Mouse (Mus musculus) hindbrain, postnatal 0 days (tissue): Measurements from ENCODE around the gene Olfr446. TPM values are rescaled to one million over a fixed set of nuclear protein-coding genes. Genes with fewer than 3 reads are reported as not detected.

ENCODE experiments used
- ATAC-seq: fragments of 200-750 bp; cut with Nextera tagmentation; 2 replicates; pipeline ENCODE4 v1.8.0; 2017; ENCODE audit warnings: mild to moderate bottlenecking, moderate TSS enrichment, moderate library complexity
- DNase-seq: peaks from one replicate; pipeline ENCODE4 v3.0.0-alpha.2; 2015; ENCODE audit warnings: low spot score
- H3K27ac ChIP-seq: fragments of 300-500 bp; sonication (generic); 2 replicates; pipeline ENCODE4 v1.5.1; 2014; ENCODE audit warnings: mild to moderate bottlenecking
- H3K27me3 ChIP-seq: fragments of 300-500 bp; sonication (generic); 2 replicates; pipeline ENCODE4 v1.6.1; 2014; ENCODE audit warnings: low read length, mixed read lengths; ENCODE audit not compliant: insufficient read depth
- H3K36me3 ChIP-seq: fragments of 300-500 bp; sonication (generic); 2 replicates; pipeline ENCODE4 v1.6.1; 2014; ENCODE audit warnings: low read length, mixed read lengths; ENCODE audit not compliant: insufficient read depth
- H3K4me1 ChIP-seq: fragments of 300-500 bp; sonication (generic); 2 replicates; pipeline ENCODE4 v1.6.1; 2014; ENCODE audit warnings: antibody characterized with exemption, low read length, mixed read lengths; ENCODE audit not compliant: insufficient read depth
- H3K4me2 ChIP-seq: fragments of 300-500 bp; sonication (generic); 2 replicates; pipeline ENCODE4 v1.6.1; 2014; ENCODE audit warnings: low read depth, mild to moderate bottlenecking, low read length, moderate library complexity, mixed read lengths
- H3K4me3 ChIP-seq: fragments of 300-500 bp; sonication (generic); 2 replicates; pipeline ENCODE4 v1.5.1; 2014; ENCODE audit warnings: low read length
- H3K9ac ChIP-seq: fragments of 300-500 bp; sonication (generic); replicated peaks from 2 replicates; pipeline ENCODE4 v1.6.1; 2014; ENCODE audit warnings: mild to moderate bottlenecking, low read length, moderate library complexity, mixed read lengths
- H3K9me3 ChIP-seq: fragments of 300-500 bp; sonication (generic); 2 replicates; pipeline ENCODE4 v1.6.1; 2016; ENCODE audit warnings: low read length, mixed read lengths
- CTCF ChIP-seq: IDR thresholded peaks from 2 replicates; pipeline ENCODE4 v1.5.1; 2016; ENCODE audit warnings: antibody characterized with exemption, control low read depth, low read depth
- WGBS: fragments of 180-500 bp; shearing (Covaris S2); extraction: QIAGEN DNeasy Blood & Tissue Kit; methylation state at CpG from one replicate; pipeline ENCODE4 v1.1.7; 2014; 5-methylcytosine and 5-hydroxymethylcytosine counted together
- polyA plus RNA-seq: library from polyadenylated mRNA; unstranded; fragments of >200 nt; fragmentation: Nextera tagmentation; extraction: Ambion mirVana; gene quantifications from 2 replicates; pipeline ENCODE4 v1.2.1, GENCODE M21; 2015
- total RNA-seq: library from RNA; depleted of rRNA; stranded (reverse); fragments of >200 nt; gene quantifications from 2 replicates; pipeline ENCODE4 v1.2.3, GENCODE M21; 2014; rRNA removed

The Olfr446 gene
- total RNA-seq (not detected in 2 replicates), polyA plus RNA-seq (not detected in 2 replicates)

GRCm38 (mm10) chr6:42921077-42921476 is at the start of gene Olfr446:
TSS of gene Olfr446 (plus strand) at chr6:42921377.
- 68% methylated on average over 2 of the region's 2 CpGs for WGBS
- no peaks in the 10 kb centered on the region for H3K27me3 ChIP-seq
- DNase-seq, result no peak
- no peaks in the 10 kb centered on the region for H3K36me3 ChIP-seq
- ATAC-seq, result no peak
- H3K9me3 ChIP-seq, result no peaks in the 10 kb centered on the region
- no peak within 1 kb of the TSS for H3K27ac ChIP-seq
- H3K4me1 ChIP-seq, result no peaks in the 10 kb centered on the region
- TF ChIP-seq CTCF, result no peak
- H3K4me3 ChIP-seq, result no peak within 1 kb of the TSS
- H3K4me2 ChIP-seq, result no peak within 1 kb of the TSS
- H3K9ac ChIP-seq, result no peak within 1 kb of the TSS

GRCm38 (mm10) chr6:42876323-42876722 is 44.9 kb upstream of the Olfr446 start:
- Histone ChIP-seq H3K4me1 (no peaks in the 10 kb centered on the region), H3K9me3 (no peaks in the 10 kb centered on the region), H3K36me3 (no peaks in the 10 kb centered on the region), H3K9ac (no peak overlapping the region), H3K4me2 (no peak overlapping the region), H3K27me3 (no peaks in the 10 kb centered on the region), H3K27ac (no peak overlapping the region), H3K4me3 (no peak overlapping the region)
- no peak for ATAC-seq
- no peak for DNase-seq
- no peak for TF ChIP-seq CTCF

- Histone ChIP-seq H3K9ac (no peak within 1 kb of the TSS), H3K4me1 (no peaks in the 10 kb centered on the region), H3K4me2 (no peak within 1 kb of the TSS), H3K27me3 (no peaks in the 10 kb centered on the region), H3K4me3 (no peak within 1 kb of the TSS), H3K36me3 (no peaks in the 10 kb centered on the region), H3K27ac (no peak within 1 kb of the TSS), H3K9me3 (no peaks in the 10 kb centered on the region)
- no peak for TF ChIP-seq CTCF
- DNase-seq, result no peak
- WGBS, result 95% methylated on average over 1 of the region's 1 CpGs
- ATAC-seq, result no peak
Measured at GRCm38 (mm10) chr6:42890141-42890540, 31.0 kb upstream of the Olfr446 start, which contains the start of gene Olfr448. TSS of gene Olfr448 (plus strand) at chr6:42890441.

- ATAC-seq (no peak), DNase-seq (no peak)
- Histone ChIP-seq H3K4me2 (no peak overlapping the region), H3K36me3 (no peaks in the 10 kb centered on the region), H3K9me3 (no peaks in the 10 kb centered on the region), H3K4me1 (no peaks in the 10 kb centered on the region), H3K9ac (no peak overlapping the region), H3K4me3 (no peak overlapping the region), H3K27ac (no peak overlapping the region), H3K27me3 (no peaks in the 10 kb centered on the region)
- WGBS, result 33% methylated on average over 1 of the region's 1 CpGs
- TF ChIP-seq CTCF, result no peak
Measured at GRCm38 (mm10) chr6:42900345-42900744, 20.8 kb upstream of the Olfr446 start.

- no peak for ATAC-seq
- DNase-seq, result no peak
- Histone ChIP-seq H3K9me3 (no peaks in the 10 kb centered on the region), H3K4me1 (no peaks in the 10 kb centered on the region), H3K4me2 (no peak within 1 kb of the TSS), H3K9ac (no peak within 1 kb of the TSS), H3K27me3 (no peaks in the 10 kb centered on the region), H3K36me3 (no peaks in the 10 kb centered on the region), H3K4me3 (no peak within 1 kb of the TSS), H3K27ac (no peak within 1 kb of the TSS)
- TF ChIP-seq CTCF, result no peak
Measured at GRCm38 (mm10) chr6:42908578-42908977, 12.6 kb upstream of the Olfr446 start, which contains the start of gene Olfr447. TSS of gene Olfr447 (plus strand) at chr6:42908878.

GRCm38 (mm10) chr6:42948767-42949166 is 27.6 kb downstream of the Olfr446 start, which contains the start of gene Olfr444:
TSS of gene Olfr444 (plus strand) at chr6:42949067.
- TF ChIP-seq CTCF, result no peak
- H3K4me2 ChIP-seq, result no peak within 1 kb of the TSS
- ATAC-seq, result no peak

GRCm38 (mm10) chr6:42980377-42980776 is 59.2 kb downstream of the Olfr446 start:
- Histone ChIP-seq H3K4me3 (no peak overlapping the region), H3K27me3 (no peaks in the 10 kb centered on the region), H3K9me3 (no peaks in the 10 kb centered on the region), H3K4me2 (no peak overlapping the region), H3K9ac (no peak overlapping the region), H3K36me3 (no peaks in the 10 kb centered on the region), H3K27ac (no peak overlapping the region), H3K4me1 (no peaks in the 10 kb centered on the region)
- no peak for TF ChIP-seq CTCF
- no peak for DNase-seq
- no peak for ATAC-seq

More at GRCm38 (mm10) chr6:42948767-42949166, 27.6 kb downstream of the Olfr446 start, which contains the start of gene Olfr444:
- DNase-seq, result no peak
- no peaks in the 10 kb centered on the region for H3K4me1 ChIP-seq
- no peak within 1 kb of the TSS for H3K27ac ChIP-seq
- H3K27me3 ChIP-seq, result no peaks in the 10 kb centered on the region
- no peaks in the 10 kb centered on the region for H3K36me3 ChIP-seq
- no peaks in the 10 kb centered on the region for H3K9me3 ChIP-seq
- H3K9ac ChIP-seq, result no peak within 1 kb of the TSS
- 77% methylated on average over 1 of the region's 1 CpGs for WGBS
- H3K4me3 ChIP-seq, result no peak within 1 kb of the TSS

Other genes starting within 250 kb of the Olfr446 start
- gene Tcaf1, start 211.3 kb upstream of the Olfr446 start, total RNA-seq, result 262 and 275 TPM in 2 replicates
- 182 and 194 TPM in 2 replicates for gene Tcaf1, start 211.3 kb upstream of the Olfr446 start, polyA plus RNA-seq
- gene Olfr453, start 182.0 kb upstream of the Olfr446 start, total RNA-seq, result not detected in 2 replicates
- not detected in 2 replicates for gene Olfr453, start 182.0 kb upstream of the Olfr446 start, polyA plus RNA-seq
- gene Olfr38, start 165.0 kb upstream of the Olfr446 start, total RNA-seq, result not detected in 2 replicates
- not detected in 2 replicates for gene Olfr38, start 165.0 kb upstream of the Olfr446 start, polyA plus RNA-seq
- not detected in 2 replicates for gene Olfr452, start 136.3 kb upstream of the Olfr446 start, total RNA-seq
- gene Olfr452, start 136.3 kb upstream of the Olfr446 start, polyA plus RNA-seq, result not detected in 2 replicates
- gene Olfr450, start 109.4 kb upstream of the Olfr446 start, total RNA-seq, result not detected in 2 replicates
- gene Olfr450, start 109.4 kb upstream of the Olfr446 start, polyA plus RNA-seq, result not detected in 2 replicates
- gene Olfr449, start 87.0 kb upstream of the Olfr446 start, total RNA-seq, result not detected in 2 replicates
- gene Olfr449, start 87.0 kb upstream of the Olfr446 start, polyA plus RNA-seq, result not detected in 2 replicates
- not detected in 2 replicates for gene Olfr448, start 30.9 kb upstream of the Olfr446 start, total RNA-seq
- not detected in 2 replicates for gene Olfr448, start 30.9 kb upstream of the Olfr446 start, polyA plus RNA-seq
- gene Olfr447, start 12.5 kb upstream of the Olfr446 start, total RNA-seq, result not detected in 2 replicates
- gene Olfr447, start 12.5 kb upstream of the Olfr446 start, polyA plus RNA-seq, result not detected in 2 replicates
- not detected in 2 replicates for gene Olfr444, start 27.7 kb downstream of the Olfr446 start, total RNA-seq
- gene Olfr444, start 27.7 kb downstream of the Olfr446 start, polyA plus RNA-seq, result not detected in 2 replicates
- not detected in 2 replicates for gene Olfr441, start 185.0 kb downstream of the Olfr446 start, total RNA-seq
- not detected in 2 replicates for gene Olfr441, start 185.0 kb downstream of the Olfr446 start, polyA plus RNA-seq
- gene Olfr237-ps1, start 225.2 kb downstream of the Olfr446 start, total RNA-seq, result not detected in 2 replicates
- not detected in 2 replicates for gene Olfr237-ps1, start 225.2 kb downstream of the Olfr446 start, polyA plus RNA-seq
- gene Olfr437, start 241.9 kb downstream of the Olfr446 start, total RNA-seq, result not detected in 2 replicates
- not detected in 2 replicates for gene Olfr437, start 241.9 kb downstream of the Olfr446 start, polyA plus RNA-seq